Mouse (Mus musculus): ENCODE measurements around the gene Gm5935. TPM values are rescaled to one million over a fixed set of nuclear protein-coding genes. Genes with fewer than 3 reads are reported as not detected.
"Not testable (repeated sequence)": the region's sequence is repeated elsewhere in the genome, so short reads cannot be mapped to it uniquely, and the experiment has no call there.

Gm5935 gene
- polyA plus RNA-seq (2016; fragmentation: Nextera tagmentation; extraction: Ambion mirVana): not detected in 2 replicates

- not testable (repeated sequence) for H3K4me2 ChIP-seq; H3K4me1 ChIP-seq; H3K9ac ChIP-seq; H3K36me3 ChIP-seq; H3K4me3 ChIP-seq; H3K27me3 ChIP-seq (replicated peaks); ATAC-seq; H3K9me3 ChIP-seq (replicated peaks); H3K27ac ChIP-seq
- WGBS (ENCODE audit: insufficient replicate concordance): 80% methylated on average over 5 of the region's 5 CpGs
Observed at GRCm38 (mm10) chrX:24775064-24775463, at the start of gene Gm5935. Gene Gm5935 (minus strand): TSS chrX:24775164.

Other genes starting within 250 kb of the Gm5935 start
- gene Gm4297, start 200.3 kb downstream of the Gm5935 start, polyA plus RNA-seq (2016; fragmentation: Nextera tagmentation; extraction: Ambion mirVana): not detected in 2 replicates